ENCODE assay signal across 22 mouse cellular contexts in the genomic region with DNA sequence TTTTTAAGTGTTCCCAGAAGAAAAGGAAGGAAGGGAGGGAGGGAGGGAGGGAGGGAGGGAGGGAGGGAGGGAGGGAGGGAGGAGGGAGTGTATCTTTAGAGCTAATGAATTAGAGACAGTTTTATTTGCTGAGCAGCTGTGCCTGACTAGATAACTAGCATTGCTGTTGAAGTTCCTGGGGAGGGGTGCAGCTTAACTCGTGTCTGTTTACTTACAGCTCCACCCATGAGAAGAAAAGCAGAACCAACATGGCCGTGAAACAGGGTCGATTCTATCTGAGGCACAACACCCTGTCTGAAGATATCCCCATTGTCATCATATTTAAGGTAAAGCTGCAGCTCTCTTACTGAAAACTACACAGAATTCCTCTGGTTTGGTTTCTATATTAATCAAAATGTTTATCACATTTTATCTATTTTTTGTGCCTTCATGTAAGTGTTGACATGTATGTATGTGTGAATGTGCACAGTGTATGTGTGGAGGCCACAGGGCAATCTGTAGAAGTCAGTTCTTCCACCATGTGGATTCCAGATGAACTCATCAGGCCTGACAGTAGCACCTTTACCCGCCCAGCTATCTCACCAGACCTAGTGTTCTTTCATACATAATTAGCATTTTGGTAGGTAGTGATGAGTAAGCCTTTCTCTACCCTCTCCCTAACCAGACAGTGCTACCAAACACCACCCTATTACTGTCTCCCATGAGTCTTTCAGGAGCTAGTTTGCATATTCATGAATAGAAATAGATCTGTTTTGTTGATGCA. TPM values are rescaled to one million over a fixed set of nuclear protein-coding genes. Genes with fewer than 3 reads are reported as not detected.
DNase-seq lines count a peak whose midpoint lies in the region; ATAC-seq and TF ChIP-seq lines count a peak whose summit lies in the region.
"Had no signal": no experiment of that assay in that cellular context is flagged by ENCODE, and none has a peak within 500 bp of the region (broad histone marks: within the 10 kb centered on the region; RNA-seq: fewer than 3 reads in every experiment).

No protein-coding gene starts in this region.

- peak overlapping the region; percentile 40 for H3K4me2 ChIP-seq in liver, embryonic 14.5 days (ENCODE audit: low read depth)
- no peak overlapping the region for H3K4me2 ChIP-seq in forebrain, embryonic 16.5 days (ENCODE audit: low read length)
- H3K4me2 ChIP-seq: heart, embryonic 13.5 days; hindbrain, embryonic 14.5 days; limb, embryonic 13.5 days; lung, embryonic 15.5 days; stomach, embryonic 15.5 days had no signal

- H3K27ac ChIP-seq in bone marrow, adult 2 months (ENCODE audit: control insufficient read depth, insufficient read depth, low read depth, low read length, poor library complexity): no peak overlapping the region; the same call in 1 of the 2 replicates
- H3K27ac ChIP-seq in liver, embryonic 14.5 days: peak overlapping the region; percentile 70
- no peak overlapping the region for H3K27ac ChIP-seq in forebrain, embryonic 16.5 days (ENCODE audit: low read length)
- no peak overlapping the region for H3K27ac ChIP-seq in embryonic facial prominence, embryonic 10.5 days (replicated peaks)
- H3K27ac ChIP-seq: heart, embryonic 13.5 days; hindbrain, embryonic 14.5 days; limb, embryonic 13.5 days; lung, embryonic 15.5 days; macrophage; stomach, embryonic 15.5 days had no signal

- no peak for TF ChIP-seq CTCF in bone marrow, adult 2 months (IDR thresholded peaks at IDR 0.05; ENCODE audit: control insufficient read depth, insufficient read depth, low read length)
- no peak for TF ChIP-seq CTCF in liver, embryonic 14.5 days (IDR thresholded peaks at IDR 0.05; ENCODE audit: low read depth)

- peaks cover 2% of the 10 kb centered on the region for H3K4me1 ChIP-seq in bone marrow, adult 2 months (ENCODE audit: control insufficient read depth, insufficient read depth, low read length)
- H3K4me1 ChIP-seq in liver, embryonic 14.5 days (replicated peaks; ENCODE audit: control insufficient read depth in 2 of 2, insufficient read depth in 2 of 2, low read length in 1 of 2): peaks cover 11 to 17% of the 10 kb centered on the region in 2 experiments
- H3K4me1 ChIP-seq in forebrain, embryonic 16.5 days (replicated peaks; ENCODE audit: control insufficient read depth, insufficient read depth, low read length): no peaks in the 10 kb centered on the region
- no peaks in the 10 kb centered on the region for H3K4me1 ChIP-seq in embryonic facial prominence, embryonic 10.5 days
- H3K4me1 ChIP-seq: limb, embryonic 13.5 days; lung, embryonic 15.5 days; stomach, embryonic 15.5 days had no signal

- no peak for TF ChIP-seq POLR2A in bone marrow, adult 2 months (IDR thresholded peaks at IDR 0.05; ENCODE audit: borderline replicate concordance, control insufficient read depth, low read depth, low read length)

- H3K27me3 ChIP-seq in liver, embryonic 14.5 days (ENCODE audit: control insufficient read depth, insufficient read depth, low read length): no peaks in the 10 kb centered on the region
- H3K27me3 ChIP-seq in forebrain, embryonic 16.5 days (replicated peaks; ENCODE audit: control insufficient read depth, insufficient read depth, low read length): no peaks in the 10 kb centered on the region
- no peaks in the 10 kb centered on the region for H3K27me3 ChIP-seq in embryonic facial prominence, embryonic 10.5 days (replicated peaks; ENCODE audit: low read depth, poor library complexity, severe bottlenecking)
- H3K27me3 ChIP-seq: heart, embryonic 13.5 days; limb, embryonic 13.5 days; lung, embryonic 15.5 days; stomach, embryonic 15.5 days had no signal

- peak; percentile 45 to 53 (median 53) for DNase-seq in liver, embryonic 14.5 days (ENCODE audit: low read depth in 3 of 3, low spot score in 3 of 3)
- DNase-seq in embryo, embryonic 11 days: no peak
- DNase-seq in embryonic facial prominence, embryonic 10.5 days (ENCODE audit: low spot score): no peak
- no peak for DNase-seq in urinary bladder, postnatal 10 days (ENCODE audit: low spot score)
- DNase-seq: adrenal gland, postnatal 25 days; cerebellum, adult 9-10 months; heart, postnatal 36 days; kidney, adult 9 months; kidney, postnatal 36 days; midbrain, embryonic 14.5 days; thymus, adult 18-20 months; thymus, postnatal 4 days had no signal

- H3K9me3 ChIP-seq in liver, embryonic 14.5 days (ENCODE audit: control insufficient read depth, low read length): no peaks in the 10 kb centered on the region
- no peaks in the 10 kb centered on the region for H3K9me3 ChIP-seq in forebrain, embryonic 16.5 days (ENCODE audit: control insufficient read depth, low read length)
- H3K9me3 ChIP-seq in embryonic facial prominence, embryonic 10.5 days: no peaks in the 10 kb centered on the region
- H3K9me3 ChIP-seq: heart, embryonic 13.5 days; limb, embryonic 13.5 days; lung, embryonic 15.5 days; stomach, embryonic 15.5 days had no signal

- peaks cover 6% of the 10 kb centered on the region for H3K36me3 ChIP-seq in liver, embryonic 14.5 days (replicated peaks; ENCODE audit: control insufficient read depth, insufficient read depth, low read depth)
- no peaks in the 10 kb centered on the region for H3K36me3 ChIP-seq in forebrain, embryonic 16.5 days (ENCODE audit: control insufficient read depth, insufficient read depth)
- peaks cover 69% of the 10 kb centered on the region for H3K36me3 ChIP-seq in embryonic facial prominence, embryonic 10.5 days (replicated peaks)

- 44% methylated on average over 4 of the region's 4 CpGs for WGBS in bone marrow, adult 2 months
- WGBS in liver, embryonic 14.5 days (ENCODE audit: insufficient replicate concordance): 26% methylated on average over 4 of the region's 4 CpGs
- 81% methylated on average over 4 of the region's 4 CpGs for WGBS in forebrain, embryonic 16.5 days
- 83% methylated on average over 4 of the region's 4 CpGs for whole genome bisulfite sequencing in embryonic facial prominence, embryonic 10.5 days

- peak; percentile 62 for TF ChIP-seq EP300 in liver, embryonic 14.5 days (IDR thresholded peaks at IDR 0.05; ENCODE audit: low read depth)

- peak overlapping the region; percentile 43 for H3K9ac ChIP-seq in liver, embryonic 14.5 days (replicated peaks)
- H3K9ac ChIP-seq in forebrain, embryonic 16.5 days (replicated peaks; ENCODE audit: low read depth, low read length): no peak overlapping the region
- H3K9ac ChIP-seq: heart, embryonic 13.5 days; hindbrain, embryonic 14.5 days; limb, embryonic 13.5 days; lung, embryonic 15.5 days; stomach, embryonic 15.5 days had no signal

- ATAC-seq in erythroblast, adult 5-6 weeks (replicated peaks; ENCODE audit: low FRiP score, poor library complexity, severe bottlenecking): peak; percentile 93
- peak; percentile 94 for ATAC-seq in liver, embryonic 14.5 days (ENCODE audit: insufficient read depth)
- ATAC-seq in forebrain, embryonic 16.5 days: no peak

- peak overlapping the region; percentile 7 for H3K4me3 ChIP-seq in bone marrow, adult 2 months (replicated peaks; ENCODE audit: control insufficient read depth, low read depth, low read length)
- H3K4me3 ChIP-seq in liver, embryonic 14.5 days (ENCODE audit: insufficient read depth in 1 of 2, low read depth in 2 of 2, low read length in 2 of 2): peak overlapping the region in 1 of 2 experiments; percentile 10; a peak in 1 of 4 replicates
- no peak overlapping the region for H3K4me3 ChIP-seq in forebrain, embryonic 16.5 days (replicated peaks; ENCODE audit: low read length)
- no peak overlapping the region for H3K4me3 ChIP-seq in embryonic facial prominence, embryonic 10.5 days
- H3K4me3 ChIP-seq: heart, embryonic 13.5 days; limb, embryonic 13.5 days; lung, embryonic 15.5 days; myocyte; stomach, embryonic 15.5 days had no signal

RNA-seq across cellular contexts. Expression of a gene that starts 17.6 kb away (rescaled TPM):
- 8.5 and 15.9 TPM in 2 replicates for polyA plus RNA-seq in bone marrow, adult 2 months (2011; ENCODE audit: insufficient read depth, insufficient read length, low replicate concordance, missing spikeins)
- total RNA-seq in erythroblast, adult 5-6 weeks (2015; ENCODE audit: low replicate concordance): 44.1 and 50.5 TPM in 2 replicates
- total RNA-seq in erythroblast, adult 5-6 weeks (2017; ENCODE audit: low replicate concordance): 81.8 and 274 TPM in 2 replicates
- 2.2 and 3.7 TPM in 2 replicates for polyA plus RNA-seq in liver, embryonic 14.5 days (2012; rRNA removed)
- polyA plus RNA-seq in liver, embryonic 14.5 days (2014; fragmentation: Nextera tagmentation; extraction: Ambion mirVana): 5.8 and 6.5 TPM in 2 replicates
- polyA plus RNA-seq in forebrain, embryonic 16.5 days (2015; fragmentation: Nextera tagmentation; extraction: Ambion mirVana): 15.7 and 16.7 TPM in 2 replicates
- 19.5 and 20.4 TPM in 2 replicates for polyA plus RNA-seq in embryonic facial prominence, embryonic 10.5 days (2016; fragmentation: Nextera tagmentation; extraction: Ambion mirVana)

Comparison
In these comparisons a context has a peak if more than half of its experiments do, and no peak if none do; other contexts are left out.
1. DNase-seq: peak in liver, embryonic 14.5 days (3 of 3); none in embryo, embryonic 11 days (single experiment), embryonic facial prominence, embryonic 10.5 days (single experiment) and urinary bladder, postnatal 10 days (single experiment).